Mouse (Mus musculus) cortical plate, adult 2 months (tissue): ENCODE results near the gene Mast4.

Experiments
- CTCF ChIP-seq: fragments of 200-500 bp; IDR thresholded peaks from 2 replicates; pipeline ENCODE4 v1.5.1; 2011; ENCODE audit warnings: mild to moderate bottlenecking, control low read depth, low read length; ENCODE audit not compliant: insufficient read depth; ENCODE audit errors: extremely low read depth
- POLR2A ChIP-seq: fragments of 200-500 bp; IDR thresholded peaks from 2 replicates; pipeline ENCODE4 v1.6.1; 2011; ENCODE audit warnings: mild to moderate bottlenecking, low read length, control low read depth; ENCODE audit not compliant: insufficient read depth; ENCODE audit errors: extremely low read depth

GRCm38 (mm10) chr13:103211953-103212352, 122.3 kb downstream of the Mast4 start:
- TF ChIP-seq POLR2A (no peak), CTCF (no peak)
